Mouse (Mus musculus) G1E (cell line): Measurements from ENCODE around the gene Pemt. TPM values are rescaled to one million over a fixed set of nuclear protein-coding genes. Genes with fewer than 3 reads are reported as not detected.

Experiments
- ATAC-seq: 2 replicates; pipeline ENCODE4 v1.8.0; 2016; ENCODE audit warnings: mild to moderate bottlenecking; ENCODE audit not compliant: insufficient number of reproducible peaks, poor library complexity, low FRiP score, severe bottlenecking; ENCODE audit errors: extremely low read depth
- DNase-seq: peaks from one replicate; pipeline ENCODE4 v3.0.0; 2012; ENCODE audit warnings: low spot score
- H3K27me3 ChIP-seq: 2 replicates; pipeline ENCODE4 v1.6.1; 2012; ENCODE audit warnings: mild to moderate bottlenecking, low read length, inconsistent platforms; ENCODE audit not compliant: insufficient read depth
- H3K36me3 ChIP-seq: replicated peaks from 2 replicates; pipeline ENCODE3; 2012; ENCODE audit warnings: mild to moderate bottlenecking, inconsistent platforms
- H3K4me1 ChIP-seq: 2 replicates; pipeline ENCODE4 v1.6.1; 2012; ENCODE audit warnings: low read depth, low read length, inconsistent platforms, mixed read lengths; ENCODE audit not compliant: insufficient read depth
- H3K4me3 ChIP-seq: 2 replicates; pipeline ENCODE4 v1.5.1; 2012; ENCODE audit warnings: low read depth, mild to moderate bottlenecking, inconsistent platforms, low read length, moderate library complexity, mixed read lengths
- H3K9me3 ChIP-seq: replicated peaks from 2 replicates; pipeline ENCODE4 v1.6.1; 2012; ENCODE audit warnings: inconsistent platforms
- CTCF ChIP-seq: IDR thresholded peaks from 2 replicates; pipeline ENCODE4 v1.5.1; 2012; ENCODE audit warnings: low read depth, low read length, inconsistent platforms, mixed read lengths
- GATA1 ChIP-seq: IDR thresholded peaks from 2 replicates; pipeline ENCODE4 v1.6.1; 2012; ENCODE audit warnings: borderline replicate concordance, low read length, inconsistent platforms, mixed read lengths
- GATA2 ChIP-seq: IDR thresholded peaks from 2 replicates; pipeline ENCODE4 v1.6.1; 2012; ENCODE audit warnings: low read depth, low read length, inconsistent platforms, borderline replicate concordance
- POLR2AphosphoS5 ChIP-seq: IDR thresholded peaks from 2 replicates; pipeline ENCODE4 v1.6.1; 2012; ENCODE audit warnings: low read depth, low read length, inconsistent platforms; ENCODE audit not compliant: insufficient replicate concordance
- TAL1 ChIP-seq: conservative IDR thresholded peaks from 2 replicates; pipeline ENCODE4 v1.6.1; 2012; ENCODE audit warnings: low read depth, low read length, inconsistent platforms, mixed read lengths
- polyA plus RNA-seq: library from polyadenylated mRNA; stranded (reverse); fragments of >175 nt; gene quantifications from 2 replicates; pipeline ENCODE4 v1.2.3, GENCODE M21; 2012
- total RNA-seq, 2 experiments: library from RNA; stranded (forward) in 1 of 2; stranded (reverse) in 1 of 2; fragments of 200-1000 nt in 1 of 2; fragments of >200 nt in 1 of 2; fragmentation: Nextera tagmentation in 1 of 2; gene quantifications; 2 replicates each; pipeline ENCODE4 v1.2.3; 2014 to 2017

Pemt gene
- total and polyA plus RNA-seq, 3 experiments: 2.8 to 6.5 (median 3.8) TPM

DNA sequence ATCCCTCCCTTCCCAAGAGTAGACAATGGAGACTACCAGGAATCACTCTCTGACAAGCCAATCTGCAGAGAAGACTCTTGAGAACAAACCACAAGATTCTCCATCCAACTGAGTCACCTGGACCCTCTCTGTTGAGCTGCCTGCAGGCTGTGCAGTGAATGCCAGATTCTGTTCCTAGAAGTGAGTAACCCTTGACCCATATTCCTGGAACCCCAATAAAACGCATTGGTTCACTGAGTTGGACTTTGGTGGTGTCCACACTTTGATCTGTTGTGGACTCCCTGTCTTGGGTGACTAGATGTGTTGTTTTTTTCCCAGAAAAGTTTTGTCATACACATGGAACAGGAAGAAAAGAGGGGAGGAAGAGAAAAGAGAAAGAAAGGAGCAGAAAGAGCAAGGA lies 106.5 kb downstream of the Pemt start:
- no peaks in the 10 kb centered on the region for H3K36me3 ChIP-seq
- ATAC-seq (no peak), DNase-seq (no peak)
- H3K4me3 ChIP-seq: no peak overlapping the region
- no peaks in the 10 kb centered on the region for H3K9me3 ChIP-seq
- H3K27me3 ChIP-seq: peaks cover 53% of the 10 kb centered on the region
- H3K4me1 ChIP-seq: peaks cover 23% of the 10 kb centered on the region
- TF ChIP-seq POLR2AphosphoS5 (no peak), CTCF (no peak), GATA1 (no peak), TAL1 (no peak), GATA2 (no peak)

DNA sequence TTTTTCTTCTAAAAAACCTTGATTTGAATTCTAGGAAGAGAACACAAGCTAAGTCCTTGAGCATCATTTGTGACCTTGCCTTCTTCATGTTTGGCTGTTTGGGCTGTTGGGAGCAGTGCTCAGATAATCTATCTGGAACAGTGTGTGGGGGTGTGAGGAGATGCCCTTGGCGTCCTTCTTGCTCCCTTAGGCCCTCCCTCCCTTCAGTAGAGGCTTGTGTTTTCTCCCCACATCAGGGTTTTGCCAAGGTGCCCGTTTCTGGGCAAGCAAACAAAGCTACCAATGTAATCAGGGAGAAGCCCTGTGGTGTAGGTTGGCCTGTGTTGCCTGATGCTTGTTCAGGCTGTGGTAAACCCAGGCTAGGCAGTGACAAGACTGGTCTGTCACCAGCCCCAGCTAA lies 108.7 kb downstream of the Pemt start:
- Histone ChIP-seq H3K36me3 (no peaks in the 10 kb centered on the region), H3K4me1 (peaks cover 21% of the 10 kb centered on the region), H3K9me3 (no peaks in the 10 kb centered on the region), H3K4me3 (no peak overlapping the region), H3K27me3 (peaks cover 66% of the 10 kb centered on the region)
- ATAC-seq (no peak), DNase-seq (no peak)
- TF ChIP-seq POLR2AphosphoS5: no peak
- TF ChIP-seq CTCF: no peak
- no peak for TF ChIP-seq TAL1
- TF ChIP-seq GATA1: no peak
- no peak for TF ChIP-seq GATA2

DNA sequence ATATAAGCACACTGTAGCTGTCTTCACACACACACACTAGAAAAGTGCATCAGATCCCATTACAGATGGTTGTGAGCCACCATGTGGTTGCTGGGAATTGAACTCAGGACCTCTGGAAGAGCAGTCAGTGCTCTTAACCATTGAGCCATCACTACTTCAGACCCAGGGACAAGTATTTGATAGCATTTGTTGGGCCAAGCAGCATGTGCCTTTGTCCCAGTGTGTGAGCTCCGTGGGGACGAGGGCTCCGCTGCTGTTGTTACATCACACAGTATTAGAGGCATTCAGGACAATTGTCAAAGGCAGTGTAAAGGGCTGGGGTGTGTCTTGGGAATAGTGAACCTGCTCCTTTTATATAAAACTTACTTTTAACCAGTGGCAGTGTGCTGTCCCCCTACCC lies 109.3 kb downstream of the Pemt start:
- TF ChIP-seq POLR2AphosphoS5 (no peak), TAL1 (no peak), GATA1 (no peak), CTCF (no peak), GATA2 (no peak)
- Histone ChIP-seq H3K4me1 (peaks cover 16% of the 10 kb centered on the region), H3K36me3 (no peaks in the 10 kb centered on the region), H3K9me3 (no peaks in the 10 kb centered on the region), H3K27me3 (peaks cover 67% of the 10 kb centered on the region), H3K4me3 (no peak overlapping the region)
- DNase-seq (no peak), ATAC-seq (no peak)

DNA sequence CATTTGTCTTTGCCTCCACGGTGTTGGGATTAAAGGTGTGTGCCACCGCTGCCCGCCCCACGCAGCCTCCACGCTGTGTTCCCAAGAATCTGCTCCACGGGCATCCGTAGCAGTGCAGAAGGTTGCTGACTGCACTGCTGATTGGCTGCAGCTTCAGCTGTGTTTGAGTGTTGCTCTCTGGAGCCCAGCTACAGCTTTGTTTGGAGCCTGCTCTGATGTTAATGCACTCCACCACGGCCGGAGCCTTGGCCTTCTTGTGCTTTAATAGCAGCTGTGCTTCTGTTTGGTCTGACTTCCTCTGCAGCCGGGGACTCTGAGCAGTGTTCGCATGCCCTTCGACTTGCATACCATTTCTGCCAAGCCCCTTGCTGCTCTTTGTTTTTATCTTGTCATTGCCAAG lies 112.3 kb downstream of the Pemt start:
- Histone ChIP-seq H3K36me3 (no peaks in the 10 kb centered on the region), H3K27me3 (peaks cover 75% of the 10 kb centered on the region), H3K9me3 (no peaks in the 10 kb centered on the region), H3K4me1 (no peaks in the 10 kb centered on the region; the same call in 1 of the 2 replicates), H3K4me3 (no peak overlapping the region)
- no peak for DNase-seq
- no peak for TF ChIP-seq TAL1
- TF ChIP-seq GATA2: no peak
- TF ChIP-seq POLR2AphosphoS5: no peak
- TF ChIP-seq CTCF: no peak
- TF ChIP-seq GATA1: no peak
- ATAC-seq: no peak

DNA sequence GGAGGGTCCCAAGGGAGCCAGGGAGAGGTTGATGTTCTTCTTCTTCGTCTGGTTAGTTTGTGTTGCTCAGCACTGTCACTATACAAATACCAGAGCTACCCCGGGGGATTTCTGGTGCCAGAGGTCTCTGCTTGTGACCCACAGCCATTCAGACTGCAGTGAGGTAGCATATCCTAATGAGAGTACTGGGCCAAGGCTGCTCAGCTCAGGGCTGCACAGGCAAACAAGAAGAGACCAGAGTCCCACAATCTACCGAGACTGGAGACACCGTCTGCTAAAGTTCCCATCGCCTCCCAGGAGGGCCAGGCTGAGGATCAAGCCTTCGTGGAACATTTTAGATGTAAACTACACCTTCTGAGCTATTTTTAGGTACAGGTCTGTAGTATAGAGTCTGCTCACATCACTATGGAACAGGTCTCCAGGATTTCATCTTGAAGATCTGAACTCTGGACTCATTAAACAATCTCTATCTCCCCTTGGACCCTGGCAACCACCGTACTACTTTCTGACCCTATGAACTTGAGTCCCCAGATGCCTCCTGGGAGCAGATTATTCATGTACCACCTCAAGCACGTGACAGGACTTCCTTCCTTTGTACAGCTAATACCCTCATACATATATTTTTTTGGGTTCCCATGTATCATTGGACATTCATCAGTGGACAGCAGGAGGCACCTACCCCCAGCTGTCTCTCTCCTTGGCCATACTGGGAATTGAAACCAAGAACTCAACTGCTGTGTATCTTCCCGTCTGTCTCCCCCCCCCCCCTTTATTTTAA lies 113.5 kb downstream of the Pemt start:
- ATAC-seq (no peak), DNase-seq (no peak)
- Histone ChIP-seq H3K4me1 (no peaks in the 10 kb centered on the region; the same call in 1 of the 2 replicates), H3K4me3 (no peak overlapping the region), H3K27me3 (peaks cover 75% of the 10 kb centered on the region), H3K36me3 (no peaks in the 10 kb centered on the region), H3K9me3 (no peaks in the 10 kb centered on the region)
- no peak for TF ChIP-seq POLR2AphosphoS5
- TF ChIP-seq CTCF: no peak
- no peak for TF ChIP-seq TAL1
- no peak for TF ChIP-seq GATA1
- TF ChIP-seq GATA2: no peak

DNA sequence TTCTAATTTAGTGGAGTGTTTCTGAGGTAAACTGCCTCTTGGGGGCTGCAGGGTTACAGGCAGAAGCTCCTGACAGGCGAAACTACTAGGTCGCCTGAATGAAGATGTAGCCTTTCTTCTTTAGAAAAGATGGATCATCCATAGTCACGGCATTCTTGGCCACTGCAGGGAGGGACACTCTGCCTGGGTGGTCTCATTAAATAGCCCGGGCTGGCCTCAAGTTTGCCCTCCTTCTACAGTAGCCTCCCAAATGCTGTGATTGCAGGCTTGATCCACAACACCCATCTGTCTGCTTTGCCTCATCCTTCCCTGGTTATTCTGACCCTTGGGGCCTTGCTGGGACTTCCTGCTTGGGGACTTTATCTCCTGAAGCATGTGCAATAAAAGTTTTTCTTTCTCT lies 116.3 kb downstream of the Pemt start:
- ATAC-seq (no peak), DNase-seq (no peak)
- H3K4me3 ChIP-seq: no peak overlapping the region
- TF ChIP-seq GATA1: no peak
- no peak for TF ChIP-seq GATA2
- no peak for TF ChIP-seq TAL1
- TF ChIP-seq POLR2AphosphoS5: no peak
- no peak for TF ChIP-seq CTCF
- H3K4me1 ChIP-seq: peaks cover 10% of the 10 kb centered on the region
- H3K9me3 ChIP-seq: no peaks in the 10 kb centered on the region
- no peaks in the 10 kb centered on the region for H3K36me3 ChIP-seq
- H3K27me3 ChIP-seq: peaks cover 67% of the 10 kb centered on the region

DNA sequence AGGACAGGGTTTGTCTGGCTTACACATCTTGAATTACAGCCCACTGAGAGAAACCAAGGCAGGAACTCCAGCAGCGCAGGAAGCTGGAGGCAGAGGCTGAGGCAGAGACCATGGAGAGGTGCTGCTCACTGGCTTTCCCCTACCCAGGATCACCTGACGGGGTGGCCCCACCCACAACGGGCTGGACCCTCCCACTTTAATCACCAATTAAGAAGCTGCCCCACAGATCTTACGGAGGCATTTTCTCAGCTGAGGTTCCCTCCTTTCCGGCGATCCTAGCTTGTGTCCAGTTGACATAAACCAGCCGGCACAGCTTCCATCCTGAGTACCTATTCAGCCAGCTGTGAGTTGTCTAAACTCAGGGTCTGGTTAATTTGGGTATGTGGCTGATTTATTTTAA lies 125.0 kb downstream of the Pemt start:
- DNase-seq (peak; percentile 57), ATAC-seq (no peak)
- no peak for TF ChIP-seq TAL1
- TF ChIP-seq GATA1: no peak
- no peak for TF ChIP-seq CTCF
- no peak for TF ChIP-seq POLR2AphosphoS5
- TF ChIP-seq GATA2: no peak
- Histone ChIP-seq H3K27me3 (peaks cover 4% of the 10 kb centered on the region; the same call in 1 of the 2 replicates), H3K9me3 (no peaks in the 10 kb centered on the region), H3K36me3 (no peaks in the 10 kb centered on the region), H3K4me1 (peaks cover 67% of the 10 kb centered on the region), H3K4me3 (peak overlapping the region; percentile 66)

Other genes starting within 250 kb of the Pemt start
- 40.0 and 54.7 TPM in 2 replicates for gene Flcn, start 236.5 kb downstream of the Pemt start, total RNA-seq (2014; fragmentation: Nextera tagmentation)
- 60.9 and 69.8 TPM in 2 replicates for gene Flcn, start 236.5 kb downstream of the Pemt start, total RNA-seq (2017)
- gene Flcn, start 236.5 kb downstream of the Pemt start, polyA plus RNA-seq: 31.2 and 34.9 TPM in 2 replicates
- 14.0 and 15.7 TPM in 2 replicates for gene Nt5m, start 207.0 kb downstream of the Pemt start, total RNA-seq (2014; fragmentation: Nextera tagmentation)
- 19.3 and 20.2 TPM in 2 replicates for gene Nt5m, start 207.0 kb downstream of the Pemt start, total RNA-seq (2017)
- 11.7 and 14.0 TPM in 2 replicates for gene Nt5m, start 207.0 kb downstream of the Pemt start, polyA plus RNA-seq
- gene Cops3, start 206.7 kb downstream of the Pemt start, total RNA-seq (2014; fragmentation: Nextera tagmentation): 157 and 165 TPM in 2 replicates
- 231 and 247 TPM in 2 replicates for gene Cops3, start 206.7 kb downstream of the Pemt start, total RNA-seq (2017)
- 15.2 and 20.8 TPM in 2 replicates for gene Cops3, start 206.7 kb downstream of the Pemt start, polyA plus RNA-seq
- 11.8 and 13.7 TPM in 2 replicates for gene Med9, start 98.3 kb downstream of the Pemt start, total RNA-seq (2014; fragmentation: Nextera tagmentation)
- gene Med9, start 98.3 kb downstream of the Pemt start, total RNA-seq (2017): 23.2 and 25.9 TPM in 2 replicates
- 59.5 and 72.7 TPM in 2 replicates for gene Med9, start 98.3 kb downstream of the Pemt start, polyA plus RNA-seq
- not detected in 2 replicates for gene Rasd1, start 81.5 kb downstream of the Pemt start, total RNA-seq (2014; fragmentation: Nextera tagmentation)
- gene Rasd1, start 81.5 kb downstream of the Pemt start, total RNA-seq (2017): 0.22 TPM in 1 of 2 replicates, not detected in the other
- gene Rasd1, start 81.5 kb downstream of the Pemt start, polyA plus RNA-seq: not detected in 2 replicates
- 77.4 and 78.1 TPM in 2 replicates for gene Rai1, start 58.5 kb upstream of the Pemt start, total RNA-seq (2014; fragmentation: Nextera tagmentation)
- 10.3 and 13.5 TPM in 2 replicates for gene Rai1, start 58.5 kb upstream of the Pemt start, total RNA-seq (2017)
- 107 TPM in 2 replicates for gene Rai1, start 58.5 kb upstream of the Pemt start, polyA plus RNA-seq
- 79.4 and 137 TPM in 2 replicates for gene Srebf1, start 176.1 kb upstream of the Pemt start, total RNA-seq (2014; fragmentation: Nextera tagmentation)
- gene Srebf1, start 176.1 kb upstream of the Pemt start, total RNA-seq (2017): 64.4 and 66.8 TPM in 2 replicates
- gene Srebf1, start 176.1 kb upstream of the Pemt start, polyA plus RNA-seq: 276 and 322 TPM in 2 replicates